Mouse (Mus musculus) myocyte (in vitro differentiated cells): ENCODE results near the gene Dnah14. TPM values are rescaled to one million over a fixed set of nuclear protein-coding genes. Genes with fewer than 3 reads are reported as not detected.

Experiments
- H3K27me3 ChIP-seq: one replicate; pipeline ENCODE4 v1.6.1; 2011; ENCODE audit not compliant: control insufficient read depth, insufficient read depth, insufficient read length
- H3K36me3 ChIP-seq: one replicate; pipeline ENCODE4 v1.6.1; 2011; ENCODE audit not compliant: control insufficient read depth, insufficient read depth
- H3K4me2 ChIP-seq: one replicate; pipeline ENCODE4 v1.6.1; 2011; ENCODE audit warnings: low read depth, control low read depth
- H3K4me3 ChIP-seq: one replicate; pipeline ENCODE4 v1.5.1; 2011; ENCODE audit warnings: mild to moderate bottlenecking, control low read depth, moderate library complexity
- H3K79me2 ChIP-seq: one replicate; pipeline ENCODE4 v1.6.1; 2011; ENCODE audit not compliant: control insufficient read depth, insufficient read depth
- H3ac ChIP-seq: one replicate; pipeline ENCODE4 v1.6.1; 2011; ENCODE audit not compliant: control insufficient read depth, insufficient read length
- CEBPB ChIP-seq: IDR thresholded peaks from 2 replicates; pipeline ENCODE4 v1.6.1; 2011; ENCODE audit warnings: mild to moderate bottlenecking, moderate library complexity; ENCODE audit not compliant: poor library complexity, insufficient read depth, severe bottlenecking
- E2F4 ChIP-seq: IDR thresholded peaks from one replicate; pipeline ENCODE4 v1.6.1; 2011; ENCODE audit warnings: mild to moderate bottlenecking, control low read depth, moderate library complexity; ENCODE audit not compliant: insufficient read depth
- MAX ChIP-seq: IDR thresholded peaks from one replicate; pipeline ENCODE4 v1.6.1; 2011; ENCODE audit warnings: low read depth, mild to moderate bottlenecking, control low read depth
- MYOD1 ChIP-seq, 3 experiments: IDR thresholded peaks; one replicate each; pipeline ENCODE4 v1.6.1; 2011; ENCODE audit warnings: control low read depth in 2 of 3, low read depth in 2 of 3, mild to moderate bottlenecking in 2 of 3, moderate library complexity in 1 of 3; ENCODE audit not compliant: insufficient read length in 2 of 3, control insufficient read depth in 1 of 3
- MYOG ChIP-seq, 3 experiments: IDR thresholded peaks; one replicate each; pipeline ENCODE4 v1.6.1; 2011; ENCODE audit warnings: control low read depth in 2 of 3, low read depth in 2 of 3, mild to moderate bottlenecking in 2 of 3; ENCODE audit not compliant: insufficient read length in 2 of 3, control insufficient read depth in 1 of 3, insufficient read depth in 1 of 3
- POLR2A ChIP-seq: IDR thresholded peaks from one replicate; pipeline ENCODE4 v1.6.1; 2011; ENCODE audit warnings: low read depth, mild to moderate bottlenecking, control low read depth, moderate library complexity; ENCODE audit not compliant: insufficient read length
- POLR2AphosphoS2 ChIP-seq: IDR thresholded peaks from one replicate; pipeline ENCODE4 v1.6.1; 2011; ENCODE audit warnings: low read depth, control low read depth; ENCODE audit not compliant: insufficient read length
- REST ChIP-seq: IDR thresholded peaks from one replicate; pipeline ENCODE4 v1.6.1; 2011; ENCODE audit warnings: mild to moderate bottlenecking, control low read depth, moderate library complexity; ENCODE audit not compliant: insufficient read depth, insufficient read length
- SRF ChIP-seq: IDR thresholded peaks from one replicate; pipeline ENCODE4 v1.6.1; 2011; ENCODE audit warnings: low read depth; ENCODE audit not compliant: control insufficient read depth, insufficient read length
- TCF12 ChIP-seq: IDR thresholded peaks from one replicate; pipeline ENCODE4 v1.6.1; 2011; ENCODE audit warnings: mild to moderate bottlenecking, control low read depth; ENCODE audit not compliant: poor library complexity, insufficient read depth, severe bottlenecking
- TCF3 ChIP-seq: IDR thresholded peaks from one replicate; pipeline ENCODE4 v1.6.1; 2011; ENCODE audit warnings: low read depth, control low read depth; ENCODE audit not compliant: insufficient read length
- USF1 ChIP-seq: IDR thresholded peaks from one replicate; pipeline ENCODE4 v1.6.1; 2011; ENCODE audit warnings: low read depth, mild to moderate bottlenecking, control low read depth, moderate library complexity
- polyA plus RNA-seq: library from polyadenylated mRNA; unstranded; fragments of >200 nt; fragmentation: generic; extraction: Trizol; gene quantifications from one replicate; pipeline ENCODE4 v1.2.1, GENCODE M21; 2012; ENCODE audit warnings: missing spikeins

Gene Dnah14
- 0.29 TPM for polyA plus RNA-seq

DNA sequence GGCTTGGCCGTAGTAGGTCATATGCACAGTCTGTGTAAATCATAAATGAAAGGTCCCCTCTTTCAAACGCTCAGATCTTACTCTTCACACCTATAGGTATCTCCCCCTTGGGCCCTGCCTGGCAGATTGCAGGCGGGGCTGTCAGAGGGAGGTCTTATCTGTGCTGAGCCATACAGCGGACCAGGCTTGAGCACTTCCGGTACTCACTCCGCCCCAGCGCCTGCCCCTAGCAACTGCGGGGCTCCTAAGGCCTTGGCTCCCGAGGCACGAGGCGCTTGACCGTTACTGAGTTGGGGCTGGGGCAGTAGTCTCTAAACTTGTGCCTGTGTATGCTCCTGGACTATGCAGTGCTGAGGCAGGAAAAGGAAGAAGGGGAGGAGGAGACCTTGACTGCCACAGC, at the start of gene Dnah14:
Gene Dnah14, plus strand, starts transcription at position 238 of the 400 bp plus-strand sequence.
- Histone ChIP-seq H3K4me2 (no peak within 1 kb of the TSS), H3K36me3 (no peaks in the 10 kb centered on the region), H3K27me3 (peaks cover 16% of the 10 kb centered on the region), H3ac (no peak within 1 kb of the TSS), H3K4me3 (no peak within 1 kb of the TSS), H3K79me2 (no peaks in the 10 kb centered on the region)
- TF ChIP-seq TCF12 (no peak), E2F4 (no peak), POLR2AphosphoS2 (no peak), USF1 (no peak), POLR2A (no peak)

DNA sequence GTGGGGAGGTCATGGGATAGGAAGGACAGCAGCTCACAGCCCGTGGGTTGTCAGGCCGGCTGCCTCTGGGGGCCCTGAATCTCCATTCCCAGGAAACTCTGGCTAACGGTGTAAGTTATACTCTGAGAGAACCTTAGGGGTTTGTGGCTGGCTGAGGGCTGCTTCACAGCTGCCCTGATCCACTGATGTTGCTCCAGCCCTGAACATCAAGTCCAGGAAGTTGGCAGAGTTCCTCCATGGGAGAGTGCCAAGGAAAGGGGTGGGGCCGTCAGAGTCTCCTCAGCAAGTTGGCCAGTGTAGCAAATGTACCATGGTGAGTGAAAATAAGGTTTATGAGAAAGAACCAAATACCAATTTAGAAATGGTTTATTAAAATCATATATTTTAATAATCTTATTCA, 47.0 kb upstream of the Dnah14 start:
- H3K4me3 ChIP-seq: no peak overlapping the region
- TF ChIP-seq MYOD1 (IDR thresholded peaks at IDR 0.05; ENCODE audit: control insufficient read depth in 1 of 3, insufficient read length in 2 of 3, low read depth in 2 of 3) (peak in 2 of 3 experiments; percentile 8 to 50), TCF3 (no peak), MAX (no peak), REST (no peak)
- H3K79me2 ChIP-seq: no peaks in the 10 kb centered on the region
- H3ac ChIP-seq: no peak overlapping the region
- H3K27me3 ChIP-seq: no peaks in the 10 kb centered on the region
- no peaks in the 10 kb centered on the region for H3K36me3 ChIP-seq
- peak overlapping the region; percentile 40 for H3K4me2 ChIP-seq

DNA sequence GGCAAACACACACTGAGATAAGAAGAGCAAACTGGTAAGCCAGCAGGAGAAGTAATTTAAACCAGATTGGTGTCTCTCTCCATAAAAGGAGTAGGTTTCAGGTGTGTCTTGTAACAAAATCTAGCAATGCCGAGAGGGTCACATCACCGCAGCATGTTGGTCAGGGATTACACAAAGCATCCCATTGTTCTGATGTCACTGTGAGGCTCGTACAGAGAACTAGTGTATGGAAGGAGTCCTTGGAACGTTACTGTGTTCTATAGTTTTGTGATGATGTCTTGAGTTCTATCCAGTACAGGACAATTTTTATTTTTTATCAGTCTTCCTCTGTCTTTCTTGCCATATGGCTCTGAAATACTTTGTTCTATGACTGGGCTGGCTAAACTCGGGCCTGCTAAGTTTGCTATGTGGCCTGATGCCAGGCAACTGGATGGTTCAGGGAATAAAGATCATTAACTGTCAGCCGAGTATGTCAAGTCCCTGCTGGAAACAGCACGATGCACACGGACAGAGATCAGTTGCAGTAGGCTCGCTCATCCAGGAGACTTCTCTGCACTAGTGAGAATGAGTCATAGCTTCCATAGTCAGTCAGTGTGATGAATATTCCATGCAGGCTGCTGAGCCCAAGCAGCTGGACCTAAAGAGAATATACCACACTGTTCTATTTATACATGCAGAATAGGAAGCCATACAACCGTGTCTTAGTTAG, 41.0 kb upstream of the Dnah14 start:
- TF ChIP-seq MYOG (IDR thresholded peaks at IDR 0.05; ENCODE audit: control insufficient read depth in 1 of 3, insufficient read depth in 1 of 3, insufficient read length in 2 of 3, low read depth in 2 of 3): no peak
- no peak for TF ChIP-seq CEBPB
- no peak for TF ChIP-seq USF1
- TF ChIP-seq TCF3: no peak
- no peak for TF ChIP-seq POLR2A
- Histone ChIP-seq H3ac (no peak overlapping the region), H3K79me2 (no peaks in the 10 kb centered on the region), H3K4me2 (peak overlapping the region; percentile 54), H3K4me3 (no peak overlapping the region), H3K36me3 (no peaks in the 10 kb centered on the region), H3K27me3 (no peaks in the 10 kb centered on the region)

DNA sequence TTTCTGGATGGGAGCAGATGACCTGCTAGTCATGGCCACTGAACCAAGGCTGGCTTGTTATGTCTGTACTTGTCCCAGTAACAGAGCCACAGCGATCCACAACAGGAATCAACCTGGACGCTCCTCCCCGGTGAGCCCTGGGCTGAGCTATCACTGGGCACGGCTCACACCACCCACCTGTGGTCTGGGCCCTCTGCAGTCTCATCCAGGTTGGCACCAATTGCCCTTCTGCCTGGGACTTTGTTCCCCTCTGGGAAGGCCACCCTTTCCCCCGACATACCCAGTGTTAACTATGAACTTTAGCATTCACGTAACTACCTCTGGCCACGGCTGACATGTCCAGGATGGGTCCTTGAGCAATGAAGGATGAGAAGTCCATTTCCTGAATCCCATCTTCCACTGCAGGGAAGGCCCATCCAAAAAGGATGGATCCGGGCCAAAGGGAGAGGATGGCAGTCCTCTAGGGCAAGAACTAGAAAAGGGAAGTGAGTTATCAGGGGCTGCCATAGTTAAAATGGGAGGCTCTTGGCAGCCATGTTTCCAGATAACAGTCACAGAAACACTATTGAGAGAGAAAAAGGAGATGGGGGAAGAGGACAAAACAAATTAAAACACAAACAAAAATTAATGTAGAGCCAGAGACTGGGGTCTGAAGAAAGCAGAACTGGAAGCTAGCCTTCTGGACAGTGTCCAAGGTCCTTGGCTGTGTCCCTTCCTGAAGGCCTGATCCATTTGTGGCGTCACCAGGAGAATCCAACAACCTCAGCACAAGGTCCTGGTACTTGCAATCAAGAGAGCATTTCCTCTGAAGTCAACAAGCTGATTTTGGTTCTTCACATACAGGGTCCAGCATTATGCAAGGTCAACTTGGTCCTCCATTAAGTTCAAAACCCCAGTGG, 38.5 kb upstream of the Dnah14 start:
- Histone ChIP-seq H3K4me3 (no peak overlapping the region), H3ac (no peak overlapping the region), H3K4me2 (no peak overlapping the region), H3K79me2 (no peaks in the 10 kb centered on the region), H3K36me3 (no peaks in the 10 kb centered on the region), H3K27me3 (no peaks in the 10 kb centered on the region)
- TF ChIP-seq SRF (no peak), CEBPB (no peak), MYOG (IDR thresholded peaks at IDR 0.05; ENCODE audit: control insufficient read depth in 1 of 3, insufficient read depth in 1 of 3, insufficient read length in 2 of 3, low read depth in 2 of 3) (no peak), MYOD1 (IDR thresholded peaks at IDR 0.05; ENCODE audit: control insufficient read depth in 1 of 3, insufficient read length in 2 of 3, low read depth in 2 of 3) (no peak), USF1 (no peak), REST (no peak), E2F4 (no peak), MAX (no peak), TCF12 (no peak), POLR2A (no peak), TCF3 (no peak), POLR2AphosphoS2 (no peak)

DNA sequence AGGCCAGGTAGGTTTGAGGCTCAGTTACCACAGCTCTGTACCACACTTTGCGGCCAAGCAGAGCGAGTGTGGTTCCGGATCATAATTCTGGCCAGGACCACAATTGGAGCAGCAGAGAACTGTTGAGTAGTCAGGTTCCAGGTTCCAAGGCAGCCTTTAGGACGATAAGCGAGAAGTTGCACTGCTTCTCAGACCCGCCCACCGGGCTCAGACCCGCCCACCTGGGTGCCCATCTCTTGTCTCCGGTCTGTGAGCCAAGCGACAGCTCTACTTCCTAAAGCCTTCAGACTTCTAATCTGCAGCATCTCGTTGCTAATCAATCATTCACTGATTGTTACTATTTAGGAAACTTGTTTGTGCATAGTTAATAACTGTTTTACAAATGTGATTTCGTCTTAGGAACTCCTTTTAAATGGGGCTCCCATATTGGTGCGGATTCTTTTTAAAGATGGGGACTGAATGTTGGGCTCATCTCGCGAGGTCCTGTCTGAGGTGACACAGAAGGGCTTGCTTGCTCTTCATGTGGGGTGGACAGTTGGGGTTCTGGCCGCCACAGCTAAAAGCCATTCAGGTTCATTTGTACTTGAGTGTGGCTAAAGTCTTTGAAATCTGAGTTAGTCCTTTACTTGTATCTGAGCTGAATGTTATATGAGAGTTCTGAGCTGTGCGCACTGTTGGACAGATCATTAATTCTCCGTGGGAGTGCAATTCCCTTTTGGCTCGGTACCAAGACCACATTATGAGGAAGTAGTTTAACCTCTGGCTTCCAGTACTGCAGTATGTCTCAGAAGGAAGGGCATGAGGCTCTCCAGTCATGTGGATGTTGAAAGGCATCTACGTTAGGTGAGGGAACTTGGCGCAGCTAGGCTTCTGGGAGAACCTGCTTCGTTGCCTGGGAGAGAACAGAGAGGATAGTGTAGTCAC, 36.3 kb upstream of the Dnah14 start:
- H3K36me3 ChIP-seq: no peaks in the 10 kb centered on the region
- H3K4me2 ChIP-seq: no peak overlapping the region
- no peak overlapping the region for H3K4me3 ChIP-seq
- no peak overlapping the region for H3ac ChIP-seq
- H3K79me2 ChIP-seq: no peaks in the 10 kb centered on the region
- TF ChIP-seq TCF3: no peak
- TF ChIP-seq TCF12: no peak
- TF ChIP-seq MYOG (IDR thresholded peaks at IDR 0.05; ENCODE audit: control insufficient read depth in 1 of 3, insufficient read depth in 1 of 3, insufficient read length in 2 of 3, low read depth in 2 of 3): no peak
- TF ChIP-seq USF1: no peak
- TF ChIP-seq SRF: no peak
- TF ChIP-seq POLR2AphosphoS2: no peak
- TF ChIP-seq CEBPB: no peak
- no peak for TF ChIP-seq REST
- no peak for TF ChIP-seq MYOD1 (IDR thresholded peaks at IDR 0.05; ENCODE audit: control insufficient read depth in 1 of 3, insufficient read length in 2 of 3, low read depth in 2 of 3)
- no peak for TF ChIP-seq E2F4
- no peak for TF ChIP-seq MAX
- no peak for TF ChIP-seq POLR2A
- H3K27me3 ChIP-seq: no peaks in the 10 kb centered on the region
